Mouse (Mus musculus) lung, embryonic 15.5 days (tissue): ENCODE results near the gene Cd2bp2. TPM values are rescaled to one million over a fixed set of nuclear protein-coding genes. Genes with fewer than 3 reads are reported as not detected.

ENCODE experiments used
- ATAC-seq: fragments of 200-750 bp; cut with Nextera tagmentation; 2 replicates; pipeline ENCODE4 v1.8.0; 2017; ENCODE audit warnings: moderate number of reproducible peaks, borderline replicate concordance; ENCODE audit not compliant: low FRiP score, low TSS enrichment; ENCODE audit errors: extremely low read depth
- H3K27ac ChIP-seq: fragments of 300-500 bp; sonication (generic); 2 replicates; pipeline ENCODE4 v1.5.1; 2015; ENCODE audit warnings: moderate library complexity, mild to moderate bottlenecking, inconsistent platforms
- H3K27me3 ChIP-seq: fragments of 300-500 bp; sonication (generic); 2 replicates; pipeline ENCODE4 v1.6.1; 2015; ENCODE audit warnings: inconsistent platforms
- H3K36me3 ChIP-seq: fragments of 300-500 bp; sonication (generic); 2 replicates; pipeline ENCODE4 v1.6.1; 2015; ENCODE audit warnings: inconsistent platforms
- H3K4me1 ChIP-seq: fragments of 300-500 bp; sonication (generic); 2 replicates; pipeline ENCODE4 v1.6.1; 2015; ENCODE audit warnings: inconsistent platforms
- H3K4me2 ChIP-seq: fragments of 300-500 bp; sonication (generic); 2 replicates; pipeline ENCODE4 v1.6.1; 2015; ENCODE audit warnings: inconsistent platforms, mild to moderate bottlenecking, moderate library complexity
- H3K4me3 ChIP-seq: fragments of 300-500 bp; sonication (generic); 2 replicates; pipeline ENCODE4 v1.5.1; 2015; ENCODE audit warnings: mild to moderate bottlenecking, inconsistent platforms
- H3K9ac ChIP-seq: fragments of 300-500 bp; sonication (generic); 2 replicates; pipeline ENCODE4 v1.6.1; 2015; ENCODE audit warnings: inconsistent platforms
- H3K9me3 ChIP-seq: fragments of 300-500 bp; sonication (generic); 2 replicates; pipeline ENCODE4 v1.6.1; 2016; ENCODE audit warnings: inconsistent platforms
- WGBS: fragments of 180-500 bp; shearing (Covaris S2); methylation state at CpG from one replicate; pipeline ENCODE4 v1.1.7; 2015; 5-methylcytosine and 5-hydroxymethylcytosine counted together
- polyA plus RNA-seq: library from polyadenylated mRNA; unstranded; fragments of >200 nt; fragmentation: Nextera tagmentation; extraction: Ambion mirVana; gene quantifications from 2 replicates; pipeline ENCODE4 v1.2.1, GENCODE M21; 2015

Cd2bp2 gene
- polyA plus RNA-seq, 1 experiment from 2014 or later: 61.7 TPM

DNA sequence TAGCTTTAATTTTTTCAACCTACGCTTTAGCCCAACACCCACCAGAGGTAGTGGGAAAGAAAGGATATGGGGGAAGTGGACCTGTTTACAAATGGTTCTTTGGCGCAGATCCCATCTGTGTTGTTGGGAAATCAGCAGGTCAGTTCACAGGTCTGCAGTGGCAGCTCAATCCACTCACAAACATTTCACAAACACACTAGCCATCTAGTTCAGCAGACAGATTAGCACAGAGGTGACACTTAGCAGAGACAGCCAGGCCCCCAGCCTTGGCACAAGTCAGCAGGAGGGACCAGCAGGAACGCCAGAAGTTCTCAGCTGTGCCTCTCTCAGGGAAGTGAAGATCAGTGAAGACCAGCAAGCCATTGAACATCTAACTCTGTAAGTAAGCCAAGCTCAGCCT is 47.9 kb downstream of the Cd2bp2 start:
- Histone ChIP-seq H3K9me3 (no peaks in the 10 kb centered on the region), H3K27ac (no peak overlapping the region), H3K4me3 (no peak overlapping the region), H3K4me2 (no peak overlapping the region), H3K4me1 (peaks cover 14% of the 10 kb centered on the region), H3K27me3 (no peaks in the 10 kb centered on the region), H3K36me3 (no peaks in the 10 kb centered on the region), H3K9ac (no peak overlapping the region)
- 37% methylated on average over 3 of the region's 3 CpGs for WGBS
- peak; percentile 42 for ATAC-seq

DNA sequence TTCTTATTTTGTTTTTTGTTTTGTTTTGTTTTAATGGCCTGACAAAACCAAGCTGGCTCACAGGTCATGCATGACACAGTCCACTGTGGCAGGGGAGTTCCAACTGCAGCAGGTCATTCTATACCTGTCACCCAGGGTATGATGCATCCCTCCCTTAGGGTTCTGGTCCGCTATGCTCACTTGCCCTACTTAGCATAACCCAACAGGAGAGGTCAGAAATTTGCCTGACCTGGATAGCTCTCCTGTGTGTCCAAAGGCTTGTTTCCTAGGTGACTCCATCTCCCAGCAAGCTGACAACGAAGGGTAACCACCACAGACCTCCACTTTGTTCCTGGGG is 49.6 kb downstream of the Cd2bp2 start:
- 70% methylated on average over 2 of the region's 2 CpGs for WGBS
- H3K4me3 ChIP-seq: no peak overlapping the region
- no peak for ATAC-seq

GRCm38 (mm10) chr7:127145387-127146266 is 50.2 kb downstream of the Cd2bp2 start:
- no peak for ATAC-seq
- WGBS: 55% methylated on average over 9 of the region's 9 CpGs
- H3K4me3 ChIP-seq: no peak overlapping the region

More for the DNA sequence above, 49.6 kb downstream of the Cd2bp2 start:
- Histone ChIP-seq H3K4me2 (no peak overlapping the region), H3K36me3 (no peaks in the 10 kb centered on the region), H3K27me3 (no peaks in the 10 kb centered on the region), H3K9me3 (no peaks in the 10 kb centered on the region), H3K4me1 (peaks cover 14% of the 10 kb centered on the region), H3K9ac (no peak overlapping the region), H3K27ac (no peak overlapping the region)

GRCm38 (mm10) chr7:127144412-127144811 is 51.4 kb downstream of the Cd2bp2 start:
- Histone ChIP-seq H3K27me3 (no peaks in the 10 kb centered on the region), H3K4me2 (no peak overlapping the region), H3K4me1 (peaks cover 7% of the 10 kb centered on the region), H3K9me3 (no peaks in the 10 kb centered on the region), H3K4me3 (no peak overlapping the region), H3K9ac (no peak overlapping the region), H3K36me3 (no peaks in the 10 kb centered on the region), H3K27ac (no peak overlapping the region)
- ATAC-seq: no peak
- 72% methylated on average over 7 of the region's 7 CpGs for WGBS

More at GRCm38 (mm10) chr7:127145387-127146266, 50.2 kb downstream of the Cd2bp2 start:
- Histone ChIP-seq H3K27me3 (no peaks in the 10 kb centered on the region), H3K27ac (no peak overlapping the region), H3K9ac (no peak overlapping the region), H3K4me2 (no peak overlapping the region), H3K4me1 (peaks cover 10% of the 10 kb centered on the region), H3K36me3 (no peaks in the 10 kb centered on the region), H3K9me3 (no peaks in the 10 kb centered on the region)

DNA sequence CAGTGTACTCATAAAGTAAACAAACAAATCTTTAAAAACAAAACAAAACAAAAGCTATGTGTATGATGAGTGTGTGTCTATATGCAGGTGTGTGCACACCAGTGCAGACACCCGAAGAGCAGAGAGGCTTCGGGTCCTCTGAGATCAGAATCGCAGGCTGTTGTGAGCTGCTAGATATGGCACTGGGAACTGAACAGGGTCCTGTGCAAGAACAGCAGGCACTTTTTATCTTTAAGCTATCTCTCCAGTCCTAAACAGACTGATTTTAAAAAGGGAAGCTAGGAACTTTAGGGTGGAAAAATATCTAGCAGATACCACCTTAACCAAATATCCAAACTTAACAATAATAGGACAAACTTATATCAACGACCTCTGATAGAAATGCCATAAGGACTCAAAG is 53.2 kb downstream of the Cd2bp2 start:
- Histone ChIP-seq H3K27ac (no peak overlapping the region), H3K9ac (no peak overlapping the region), H3K36me3 (no peaks in the 10 kb centered on the region), H3K4me1 (peaks cover 3% of the 10 kb centered on the region), H3K27me3 (no peaks in the 10 kb centered on the region), H3K4me2 (no peak overlapping the region), H3K4me3 (no peak overlapping the region), H3K9me3 (no peaks in the 10 kb centered on the region)
- ATAC-seq: no peak
- WGBS: 79% methylated on average over 4 of the region's 4 CpGs

- no peak for ATAC-seq
- Histone ChIP-seq H3K27ac (no peak overlapping the region), H3K4me2 (no peak overlapping the region), H3K9me3 (no peaks in the 10 kb centered on the region), H3K9ac (no peak overlapping the region), H3K36me3 (no peaks in the 10 kb centered on the region), H3K27me3 (no peaks in the 10 kb centered on the region), H3K4me3 (no peak overlapping the region), H3K4me1 (no peaks in the 10 kb centered on the region)
- 33% methylated on average over 2 of the region's 2 CpGs for WGBS
These were observed 53.6 kb downstream of the Cd2bp2 start for GRCm38 (mm10) chr7:127142214-127142613.

Other genes starting within 250 kb of the Cd2bp2 start
- gene Asphd1, start 246.5 kb downstream of the Cd2bp2 start, polyA plus RNA-seq: 0.09 TPM in 1 of 2 replicates, not detected in the other
- gene Sez6l2, start 245.5 kb downstream of the Cd2bp2 start, polyA plus RNA-seq: 0.16 and 0.89 TPM in 2 replicates
- gene Cdipt, start 220.1 kb downstream of the Cd2bp2 start, polyA plus RNA-seq: 110 and 117 TPM in 2 replicates
- 1.3 and 2.1 TPM in 2 replicates for gene Cdiptos, start 220.0 kb downstream of the Cd2bp2 start, polyA plus RNA-seq
- 13.0 and 13.9 TPM in 2 replicates for gene Mvp, start 181.4 kb downstream of the Cd2bp2 start, polyA plus RNA-seq
- gene Pagr1b, start 179.6 kb downstream of the Cd2bp2 start, polyA plus RNA-seq: not detected in 2 replicates
- gene Pagr1a, start 178.7 kb downstream of the Cd2bp2 start, polyA plus RNA-seq: 63.5 and 86.1 TPM in 2 replicates
- gene Gm42742, start 175.0 kb downstream of the Cd2bp2 start, polyA plus RNA-seq: 23.7 and 46.1 TPM in 2 replicates
- 3.0 and 3.9 TPM in 2 replicates for gene Prrt2, start 174.8 kb downstream of the Cd2bp2 start, polyA plus RNA-seq
- 73.0 and 73.3 TPM in 2 replicates for gene Maz, start 169.0 kb downstream of the Cd2bp2 start, polyA plus RNA-seq
- 158 and 165 TPM in 2 replicates for gene Kif22, start 153.6 kb downstream of the Cd2bp2 start, polyA plus RNA-seq
- not detected in 2 replicates for gene Zg16, start 108.7 kb downstream of the Cd2bp2 start, polyA plus RNA-seq
- 7.7 and 10.1 TPM in 2 replicates for gene AI467606, start 104.7 kb downstream of the Cd2bp2 start, polyA plus RNA-seq
- 0.64 and 1.0 TPM in 2 replicates for gene Qprt, start 73.8 kb downstream of the Cd2bp2 start, polyA plus RNA-seq
- 0.24 and 0.47 TPM in 2 replicates for gene Spn, start 58.2 kb downstream of the Cd2bp2 start, polyA plus RNA-seq
- gene Tbc1d10b, start 12.4 kb upstream of the Cd2bp2 start, polyA plus RNA-seq: 27.0 and 29.8 TPM in 2 replicates
- 14.0 and 21.2 TPM in 2 replicates for gene Mylpf, start 12.8 kb upstream of the Cd2bp2 start, polyA plus RNA-seq
- 36.8 and 37.4 TPM in 2 replicates for gene Zfp553, start 37.0 kb upstream of the Cd2bp2 start, polyA plus RNA-seq
- gene Sept1, start 37.1 kb upstream of the Cd2bp2 start, polyA plus RNA-seq: 21.7 and 28.9 TPM in 2 replicates
- 61.9 and 63.0 TPM in 2 replicates for gene Zfp771, start 48.2 kb upstream of the Cd2bp2 start, polyA plus RNA-seq
- 161 and 190 TPM in 2 replicates for gene Dctpp1, start 64.7 kb upstream of the Cd2bp2 start, polyA plus RNA-seq
- gene Sephs2, start 78.0 kb upstream of the Cd2bp2 start, polyA plus RNA-seq: 66.9 and 69.3 TPM in 2 replicates
- gene Itgal, start 100.2 kb upstream of the Cd2bp2 start, polyA plus RNA-seq: 1.4 and 2.3 TPM in 2 replicates
- gene Zfp768, start 149.5 kb upstream of the Cd2bp2 start, polyA plus RNA-seq: 16.8 and 18.1 TPM in 2 replicates
- gene Zfp747, start 180.0 kb upstream of the Cd2bp2 start, polyA plus RNA-seq: 9.5 TPM in 2 replicates
- gene 9130019O22Rik, start 191.1 kb upstream of the Cd2bp2 start, polyA plus RNA-seq: 7.3 and 7.9 TPM in 2 replicates
- 6.7 and 7.0 TPM in 2 replicates for gene E430018J23Rik, start 197.6 kb upstream of the Cd2bp2 start, polyA plus RNA-seq
- gene Zfp764, start 210.8 kb upstream of the Cd2bp2 start, polyA plus RNA-seq: 9.0 and 10.0 TPM in 2 replicates
- gene Zfp688, start 226.0 kb upstream of the Cd2bp2 start, polyA plus RNA-seq: 23.0 and 24.0 TPM in 2 replicates